Mouse (Mus musculus): Measurements from ENCODE around the gene Chrm3.

Chrm3 gene

DNA sequence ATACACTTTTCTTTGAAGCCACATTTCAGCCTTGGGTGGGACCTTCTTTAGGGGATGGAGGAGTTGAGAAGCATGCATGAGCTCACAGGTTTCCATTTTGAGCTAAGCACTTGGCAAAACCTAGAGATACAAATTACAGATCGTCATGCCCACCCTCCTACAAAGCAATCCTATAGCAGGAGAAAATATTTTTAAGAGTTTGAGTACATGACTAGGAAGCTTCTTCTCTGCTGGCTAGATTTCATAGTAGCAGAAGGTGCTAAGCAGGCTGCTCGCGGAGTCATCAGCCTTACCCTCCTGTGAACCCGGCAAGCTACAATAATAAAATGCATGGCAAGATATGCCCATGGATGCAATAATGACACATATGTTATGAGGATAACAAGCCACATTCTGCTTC is 124.4 kb downstream of the Chrm3 start:
- DNase-seq (ENCODE audit: low spot score in 2 of 2) = peak in 1 of 2 experiments; percentile 51

DNA sequence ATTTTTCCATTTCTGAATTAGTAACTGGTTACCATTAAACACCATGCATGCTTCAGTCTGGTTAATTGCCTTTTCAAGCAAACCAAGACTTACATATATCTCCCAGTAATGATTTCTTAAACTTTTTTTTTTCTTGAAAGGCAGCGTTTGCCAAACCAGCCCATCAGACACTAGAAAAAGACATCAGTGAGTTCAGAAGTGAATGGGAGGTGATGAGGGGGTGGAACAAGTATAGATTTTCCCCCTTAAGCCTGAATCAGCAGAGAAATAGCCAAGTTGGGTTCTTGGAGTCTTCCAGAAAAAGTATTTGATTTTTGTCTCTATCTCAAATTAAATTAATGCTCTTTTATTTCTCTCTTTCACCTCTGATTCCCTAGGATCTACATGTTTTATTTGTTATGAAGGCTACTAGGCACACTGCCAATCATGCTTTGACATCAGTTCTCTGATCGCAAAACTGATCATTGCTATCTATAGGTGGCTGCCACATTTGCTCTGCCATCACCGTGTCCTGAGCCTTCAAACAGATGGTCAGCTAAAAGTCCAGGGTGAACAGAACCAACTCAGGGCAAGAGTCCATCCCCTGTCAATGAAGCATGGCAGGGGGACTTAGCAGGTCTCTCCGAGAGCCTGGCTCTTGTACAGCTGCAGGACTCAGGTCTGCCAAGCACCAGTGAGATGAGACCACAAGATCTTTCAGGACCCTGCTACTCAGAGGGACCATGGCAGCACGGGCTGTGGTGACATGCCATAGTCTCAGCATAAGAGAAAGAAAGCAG is 125.1 kb downstream of the Chrm3 start:
- no peak for DNase-seq (ENCODE audit: low spot score in 2 of 2)

- no peak for DNase-seq (ENCODE audit: low spot score in 2 of 2)
Measured at GRCm38 (mm10) chr13:10220403-10220802, 140.2 kb downstream of the Chrm3 start.

DNA sequence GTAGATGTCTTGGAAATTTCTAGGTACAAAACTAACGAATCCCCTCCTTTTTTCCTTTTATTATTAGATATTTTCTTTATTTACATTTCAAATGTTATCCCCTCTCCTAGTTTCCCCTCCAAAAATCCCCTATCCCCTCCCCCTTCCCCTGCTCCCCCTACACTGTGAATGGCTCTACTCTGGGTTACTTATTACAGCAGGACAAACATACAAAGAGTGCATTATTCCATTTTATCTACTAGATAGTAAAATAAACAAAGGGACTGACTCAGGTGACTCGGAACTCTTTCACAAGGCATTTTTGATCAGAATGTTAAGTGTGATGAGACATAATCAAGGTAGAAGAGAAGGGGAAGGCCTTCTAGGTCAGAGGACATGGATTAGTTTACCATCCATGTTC is 148.5 kb downstream of the Chrm3 start:
- DNase-seq (ENCODE audit: low spot score in 2 of 2) = no peak

- DNase-seq (ENCODE audit: low spot score in 2 of 2) = no peak
Measured at GRCm38 (mm10) chr13:10210522-10211244, 150.0 kb downstream of the Chrm3 start.

- DNase-seq (ENCODE audit: low spot score in 2 of 2) = peak in 1 of 2 experiments; percentile 21
Measured at GRCm38 (mm10) chr13:10199206-10199956, 161.3 kb downstream of the Chrm3 start.

DNA sequence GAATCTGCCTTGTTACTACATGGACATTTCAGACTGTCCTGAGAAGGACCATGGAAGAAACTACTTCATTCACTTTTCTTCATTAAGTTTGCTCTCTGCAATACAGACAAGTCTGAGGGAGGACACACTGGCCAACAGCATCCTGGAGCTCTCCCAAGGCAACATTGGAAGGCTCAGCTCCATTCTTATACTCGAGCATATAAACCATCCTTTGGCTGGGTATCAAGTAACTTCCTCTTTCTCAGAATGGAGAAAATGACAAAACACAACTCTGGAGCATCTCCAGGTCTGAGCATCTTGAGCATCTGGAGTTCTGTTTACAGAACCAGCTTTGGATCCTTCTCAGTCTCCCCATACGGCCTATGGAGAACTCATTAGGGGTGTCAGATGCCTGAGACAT is 170.8 kb downstream of the Chrm3 start:
- peak in 1 of 2 experiments; percentile 39 for DNase-seq (ENCODE audit: low spot score in 2 of 2)

DNA sequence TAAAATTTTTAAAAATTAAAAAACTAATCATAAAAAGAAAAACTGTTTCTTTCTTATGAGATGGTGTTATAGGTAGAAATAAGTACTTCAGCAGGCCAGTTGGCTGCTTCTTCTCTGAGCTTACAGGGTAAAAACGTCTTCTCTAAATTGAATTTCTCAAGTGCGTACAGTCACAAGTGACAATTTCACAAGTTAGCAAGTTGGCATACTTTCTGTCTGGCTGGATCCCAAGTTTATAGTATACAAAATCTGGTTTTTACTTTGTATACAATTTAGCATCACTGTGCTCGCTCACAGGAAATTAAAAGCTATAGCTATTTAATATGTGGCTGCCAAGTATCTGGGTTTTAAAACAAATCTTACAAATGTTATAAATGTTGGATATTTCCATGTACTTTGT is 172.7 kb downstream of the Chrm3 start:
- no peak for DNase-seq (ENCODE audit: low spot score in 2 of 2)

GRCm38 (mm10) chr13:10183837-10184236 is 176.8 kb downstream of the Chrm3 start:
- DNase-seq (ENCODE audit: low spot score in 2 of 2) = no peak

DNA sequence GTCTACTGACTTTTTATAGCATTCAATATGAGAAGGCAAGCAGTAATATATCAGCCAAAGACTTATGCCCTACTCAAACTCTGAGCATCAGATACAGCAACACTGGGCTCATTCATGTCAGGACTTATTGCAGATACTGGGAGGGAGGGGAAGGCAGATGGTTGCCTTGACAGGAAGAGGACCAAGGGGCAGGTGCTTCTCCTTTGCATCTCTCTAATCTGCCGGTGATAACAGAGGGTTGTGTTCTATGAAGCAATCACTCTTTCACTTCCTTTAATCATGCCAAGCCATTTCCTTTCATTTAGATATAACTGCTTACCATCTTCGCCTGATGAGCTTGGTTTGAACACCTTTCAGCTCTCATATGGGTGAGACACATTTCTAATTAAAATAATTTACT is 177.9 kb downstream of the Chrm3 start:
- no peak for DNase-seq (ENCODE audit: low spot score in 2 of 2)

- DNase-seq (ENCODE audit: low spot score in 2 of 2) = no peak
Measured at GRCm38 (mm10) chr13:10170529-10170928, 190.1 kb downstream of the Chrm3 start.

DNA sequence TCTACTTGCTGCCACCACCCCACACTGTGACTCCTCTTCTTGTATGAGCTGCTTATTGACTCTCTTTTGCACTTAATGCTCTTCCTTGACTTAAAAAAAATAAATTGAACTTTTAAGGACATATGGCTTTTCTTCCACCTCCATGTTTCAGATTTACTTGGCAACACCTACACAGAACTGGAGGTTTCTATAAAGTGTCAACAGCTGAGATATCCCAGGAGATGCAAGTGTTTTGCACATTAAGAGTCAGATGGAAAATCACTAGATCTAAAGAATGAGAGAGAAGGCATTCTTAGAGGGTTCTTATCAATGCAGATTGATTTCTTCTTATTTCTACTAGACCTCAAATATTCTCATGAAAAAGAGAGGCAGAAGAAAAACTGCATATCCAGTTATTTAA is 197.3 kb downstream of the Chrm3 start:
- no peak for DNase-seq (ENCODE audit: low spot score in 2 of 2)

DNA sequence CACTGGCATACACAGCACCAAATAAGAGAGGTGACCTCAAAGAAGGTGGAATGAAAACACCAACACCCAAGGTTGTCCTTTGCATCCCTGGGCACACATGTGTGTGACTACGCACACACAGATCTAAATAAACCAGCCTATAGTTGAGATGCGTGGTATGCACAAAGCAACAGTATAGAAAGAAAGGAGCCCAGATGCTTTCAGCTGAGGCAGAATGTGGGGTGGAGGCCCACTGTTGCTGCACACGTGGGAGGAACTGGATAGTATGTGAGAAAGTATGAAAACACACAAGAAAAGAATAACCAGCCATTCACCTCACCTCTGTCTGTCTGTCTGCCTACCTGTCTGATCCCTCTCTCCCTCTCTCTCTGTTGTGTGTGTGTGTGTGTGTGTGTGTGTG is 203.2 kb downstream of the Chrm3 start:
- DNase-seq (ENCODE audit: low spot score in 2 of 2) = no peak

DNA sequence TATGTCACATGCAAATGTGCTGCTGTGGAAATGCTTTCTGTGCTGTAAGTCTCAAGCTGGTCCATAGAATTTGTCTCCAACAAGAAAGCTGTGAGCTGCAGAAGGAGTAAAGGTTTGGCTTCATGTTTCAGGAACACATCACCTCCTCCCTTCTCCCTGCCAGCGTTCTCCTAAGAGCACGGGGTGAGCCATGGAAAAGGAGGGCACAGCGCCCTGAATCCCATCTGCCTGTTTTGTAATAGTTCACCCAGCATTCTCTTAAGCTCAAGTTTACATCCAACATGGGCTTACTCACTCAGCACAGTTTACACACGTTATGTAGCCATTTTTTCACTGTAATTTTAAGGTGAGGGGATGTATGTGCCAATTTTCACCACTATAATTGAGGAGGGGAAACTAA is 220.1 kb downstream of the Chrm3 start:
- no peak for DNase-seq (ENCODE audit: low spot score in 2 of 2)

DNA sequence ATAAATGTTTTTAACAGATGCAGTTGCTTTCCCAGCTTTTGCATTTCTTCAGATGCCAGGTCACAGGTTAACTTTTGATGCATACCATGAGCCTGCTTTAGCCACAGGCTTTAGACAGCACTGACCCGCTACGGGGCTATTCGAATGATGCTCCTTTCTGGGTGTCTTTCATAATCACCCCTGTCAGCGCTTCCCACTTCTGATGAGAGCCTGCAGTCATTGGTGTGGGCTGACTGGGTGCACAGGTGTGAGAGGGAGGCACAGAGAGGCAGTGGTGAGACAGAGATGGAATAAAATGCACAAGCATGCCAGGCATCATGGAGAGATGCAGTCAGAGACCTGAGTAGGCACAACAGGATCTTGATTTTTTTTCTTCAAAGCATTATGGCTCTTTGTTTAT is 221.8 kb downstream of the Chrm3 start:
- no peak for DNase-seq (ENCODE audit: low spot score in 2 of 2)

DNA sequence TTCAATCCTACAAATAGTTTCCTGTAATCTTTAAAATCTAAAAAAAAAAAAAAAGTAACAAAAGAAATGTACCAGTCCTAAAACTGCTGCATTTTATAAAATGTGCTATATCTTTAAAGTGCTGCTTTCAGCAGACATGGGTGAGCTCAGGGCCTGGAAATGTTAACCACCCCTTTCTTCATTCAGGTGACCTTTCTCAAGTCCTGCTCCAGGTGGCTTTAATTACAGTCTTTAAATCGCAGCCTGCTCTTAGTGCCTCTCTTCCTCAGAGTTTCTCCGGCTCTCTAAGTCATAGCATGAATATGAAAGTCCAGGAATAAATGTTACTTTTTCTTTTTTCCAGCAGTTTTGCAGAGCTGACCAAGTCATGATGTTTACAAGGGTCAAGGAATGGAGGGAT is 229.6 kb downstream of the Chrm3 start:
- no peak for DNase-seq (ENCODE audit: low spot score in 2 of 2)

GRCm38 (mm10) chr13:10112211-10112610 is 248.4 kb downstream of the Chrm3 start:
- no peak for DNase-seq (ENCODE audit: low spot score in 2 of 2)

DNA sequence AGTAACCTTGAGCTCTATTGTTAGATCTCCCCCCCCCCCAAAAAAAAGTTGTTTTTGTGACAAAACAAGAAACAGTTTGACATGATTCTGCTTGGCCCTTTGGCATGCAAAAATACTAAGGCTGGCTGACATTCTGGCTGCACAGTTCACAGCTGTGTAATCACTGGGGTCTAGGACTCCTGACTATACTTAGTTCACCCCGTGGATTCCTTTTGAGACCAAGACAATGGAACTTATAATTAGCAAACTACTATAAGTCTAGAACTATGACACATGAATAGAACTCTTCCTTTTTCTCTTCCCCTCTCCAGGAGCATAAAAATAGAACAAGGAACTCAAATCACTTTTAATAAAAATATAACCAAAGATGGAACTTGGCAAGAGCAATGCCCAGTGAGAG is 251.1 kb downstream of the Chrm3 start:
- no peak for DNase-seq (ENCODE audit: low spot score in 2 of 2)

GRCm38 (mm10) chr13:10107331-10107730 is 253.3 kb downstream of the Chrm3 start:
- DNase-seq (ENCODE audit: low spot score in 2 of 2) = no peak

- DNase-seq (ENCODE audit: low spot score in 2 of 2) = no peak
Measured at GRCm38 (mm10) chr13:10090778-10091177, 269.9 kb downstream of the Chrm3 start.

DNA sequence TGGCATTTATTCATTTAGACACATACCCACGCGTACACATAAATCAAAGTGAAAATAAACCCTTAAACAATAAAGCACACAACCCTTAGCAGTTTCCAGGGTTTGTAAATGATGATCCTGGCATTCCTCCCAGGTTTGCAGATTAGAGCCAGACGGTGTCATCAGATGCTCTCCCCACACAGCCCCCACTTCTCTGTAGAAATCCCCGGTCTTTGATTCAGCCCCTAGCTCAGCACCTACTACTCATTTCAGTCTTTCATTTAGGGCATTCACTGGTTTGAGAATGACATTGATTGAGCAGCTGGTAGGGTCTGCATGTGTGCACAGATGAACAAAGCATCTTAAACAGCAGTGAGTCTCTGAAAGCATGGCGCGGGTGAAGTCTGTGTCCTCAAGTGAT is 274.3 kb downstream of the Chrm3 start:
- peak in 1 of 2 experiments; percentile 38 for DNase-seq (ENCODE audit: low spot score in 2 of 2)

GRCm38 (mm10) chr13:10081896-10082426 is 278.7 kb downstream of the Chrm3 start:
- no peak for DNase-seq (ENCODE audit: low spot score in 2 of 2)
